Mouse (Mus musculus) 3134 (cell line): ENCODE data around the gene Prkaa1.

Experiments used
- DNase-seq: peaks from one replicate; pipeline ENCODE4 v3.0.0-alpha.2; 2011; ENCODE audit warnings: low spot score; ENCODE audit not compliant: insufficient read length; ENCODE audit errors: extremely low read depth

Prkaa1 gene

GRCm38 (mm10) chr15:5143361-5144020, at the start of gene Prkaa1:
Prkaa1 (plus strand) TSS chr15:5143861.
- DNase-seq = peak; percentile 78

GRCm38 (mm10) chr15:5095534-5096301, 47.9 kb upstream of the Prkaa1 start:
- DNase-seq = no peak

GRCm38 (mm10) chr15:5097376-5097775, 46.3 kb upstream of the Prkaa1 start:
- no peak for DNase-seq

DNA sequence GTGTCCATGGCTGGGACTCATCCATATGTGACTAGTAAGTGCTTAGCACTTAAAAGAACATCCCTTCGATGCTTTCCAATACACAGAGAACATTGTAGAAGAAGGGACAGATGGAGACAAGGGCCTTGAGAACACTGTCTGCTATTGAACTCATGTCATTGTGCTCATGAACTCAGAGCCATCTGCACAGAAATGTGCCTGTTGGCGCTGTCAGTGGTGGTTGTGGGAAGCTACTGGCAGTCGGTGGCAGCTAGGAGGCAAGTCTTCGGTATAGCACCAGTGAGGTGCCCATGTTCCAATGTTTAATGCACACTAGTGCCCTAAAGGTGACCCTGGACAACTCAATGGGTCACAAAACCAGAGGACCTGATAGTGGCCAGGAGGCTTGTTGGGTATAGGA, 41.3 kb upstream of the Prkaa1 start:
- DNase-seq = no peak

DNA sequence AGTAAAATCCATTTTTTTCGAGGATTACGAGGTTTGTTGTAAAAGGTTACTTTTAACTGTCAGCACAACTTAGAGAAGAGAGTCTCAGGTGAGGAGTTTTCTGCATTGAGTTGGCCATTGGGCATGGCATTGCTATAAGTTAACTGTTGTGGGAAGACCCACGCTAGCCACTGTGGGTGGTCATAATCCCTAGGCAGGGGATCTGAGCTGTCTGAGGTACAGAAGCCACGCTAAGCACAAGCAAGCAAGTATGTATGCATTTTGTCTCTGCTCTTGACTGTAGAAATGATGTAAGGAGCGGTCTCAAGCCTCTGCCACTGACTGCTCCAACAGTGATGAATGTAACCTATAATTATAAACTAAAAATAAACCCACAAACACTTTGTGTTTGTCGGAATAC, 37.8 kb upstream of the Prkaa1 start:
- no peak for DNase-seq

DNA sequence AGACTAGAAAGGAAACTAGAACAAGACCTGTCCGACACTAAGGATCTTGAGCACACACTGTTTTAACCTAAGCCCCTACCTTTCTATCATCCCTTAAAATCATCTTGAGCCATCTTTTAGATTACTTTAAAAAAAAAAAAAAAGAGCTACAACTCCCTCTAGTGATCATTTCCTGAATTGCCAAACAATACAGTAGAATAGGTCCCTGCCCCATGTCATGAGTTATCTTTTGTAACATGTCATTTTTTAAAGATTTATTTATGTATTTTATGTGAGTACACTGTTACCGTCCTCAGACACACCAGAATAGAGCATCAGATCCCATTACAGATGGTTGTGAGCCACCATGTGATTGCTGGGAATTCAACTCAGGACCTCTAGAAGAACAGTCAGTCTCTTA, 37.4 kb upstream of the Prkaa1 start:
- DNase-seq = no peak

- DNase-seq = peak; percentile 45
Measured at GRCm38 (mm10) chr15:5107686-5108654, 35.7 kb upstream of the Prkaa1 start, which contains the start of gene Card6. Card6 (minus strand) TSS chr15:5108539.

DNA sequence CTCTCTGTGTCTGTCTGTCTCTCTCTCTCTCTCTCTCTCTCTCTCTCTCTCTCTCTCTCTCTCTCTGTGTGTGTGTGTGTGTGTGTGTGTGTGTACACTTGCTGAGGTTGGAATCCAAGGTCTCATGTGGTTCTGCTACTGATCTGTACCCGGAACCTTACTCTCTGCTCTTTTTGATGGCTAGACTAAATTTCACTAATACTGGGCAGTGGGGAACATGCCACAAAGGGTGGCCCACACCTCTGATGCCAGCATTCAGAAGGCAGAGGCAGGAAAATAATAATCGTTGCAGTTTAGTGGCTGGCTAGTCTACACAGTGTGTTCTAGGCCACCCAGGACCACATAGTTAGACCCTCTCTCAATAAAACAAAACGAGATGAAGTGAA, 35.0 kb upstream of the Prkaa1 start:
- no peak for DNase-seq

- DNase-seq = no peak
Measured at GRCm38 (mm10) chr15:5112651-5113050, 31.0 kb upstream of the Prkaa1 start.

GRCm38 (mm10) chr15:5115173-5115572, 28.5 kb upstream of the Prkaa1 start:
- no peak for DNase-seq

DNA sequence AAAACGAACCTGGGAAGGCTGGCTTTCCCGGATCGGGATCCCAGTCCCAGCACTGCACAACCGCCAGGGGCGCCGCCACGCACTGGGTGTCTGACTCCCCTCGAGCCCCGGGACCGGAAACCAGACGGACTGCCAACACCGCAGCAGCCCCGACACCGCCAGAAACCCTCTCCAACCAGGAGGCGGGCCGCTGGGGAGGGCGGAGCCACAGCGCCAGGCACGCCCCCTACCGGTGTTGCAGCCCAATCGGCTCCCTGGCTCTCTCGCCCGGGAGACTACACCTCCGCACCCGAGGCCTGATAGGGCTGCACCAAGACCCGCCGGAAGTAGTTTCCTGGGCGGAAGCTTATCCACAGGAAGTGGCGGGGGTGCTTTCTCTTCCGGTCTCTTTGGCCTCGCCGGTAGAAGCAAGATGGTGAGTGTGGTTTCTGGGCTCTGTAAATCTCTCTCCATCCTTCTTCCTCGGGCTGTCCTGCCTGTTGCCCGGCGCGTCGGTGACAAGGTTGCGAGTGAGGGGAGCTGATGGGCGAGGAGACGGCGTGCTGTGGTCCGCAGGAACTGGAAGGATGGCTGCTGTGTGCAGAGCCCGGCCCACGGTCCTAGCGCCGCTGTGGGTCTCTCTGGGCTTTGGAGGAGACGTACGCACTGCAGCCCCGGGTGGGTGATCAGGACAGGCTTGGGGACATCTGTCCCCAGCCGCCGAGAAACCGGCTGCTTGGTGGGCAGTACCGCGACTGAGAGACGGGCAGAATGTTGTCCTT, 27.2 kb upstream of the Prkaa1 start, which contains the start of gene Rpl37:
Rpl37 (plus strand) TSS at position 376 of the 761 bp plus-strand sequence.
- DNase-seq = peak; percentile 100

- DNase-seq = no peak
Measured at GRCm38 (mm10) chr15:5117031-5117601, 26.5 kb upstream of the Prkaa1 start.

DNA sequence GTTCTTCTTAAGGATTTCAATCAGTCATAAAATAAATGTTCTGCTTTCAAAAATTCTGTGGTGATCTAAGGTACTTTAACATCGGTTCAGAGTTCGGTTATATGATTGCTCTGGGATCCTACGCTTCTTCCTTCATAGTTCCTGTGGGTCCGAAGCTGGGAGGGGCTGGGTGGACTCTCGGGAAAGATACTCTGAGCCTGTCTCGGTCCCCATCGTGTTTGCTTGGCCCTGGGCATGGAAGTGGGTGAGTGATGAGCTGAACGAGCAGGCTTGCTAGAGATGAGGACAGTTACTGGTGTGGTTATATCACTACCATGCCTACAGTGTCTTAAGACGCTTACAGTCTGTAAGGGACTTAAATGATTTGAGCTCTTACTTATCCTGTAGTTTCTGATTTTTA, 25.0 kb upstream of the Prkaa1 start:
- DNase-seq = no peak

DNA sequence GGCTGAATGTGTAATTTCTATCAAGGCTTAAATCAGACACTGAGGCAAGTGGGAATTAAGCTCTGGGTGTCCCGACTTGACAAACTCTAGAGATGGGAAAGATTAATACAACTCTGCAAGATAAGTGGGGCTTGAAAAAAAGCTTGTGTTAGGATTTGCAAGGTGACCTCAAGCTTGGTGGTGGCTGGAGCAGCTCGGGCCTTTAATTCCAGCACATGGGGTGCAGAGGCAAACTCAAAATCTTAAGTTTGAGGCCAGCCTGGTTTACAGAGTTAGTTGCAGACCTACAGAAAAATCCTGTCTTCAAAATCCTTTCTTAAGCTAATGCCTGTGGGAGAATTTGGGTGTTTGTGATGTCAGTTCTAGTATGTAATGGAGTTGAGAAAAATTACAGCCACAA, 24.5 kb upstream of the Prkaa1 start:
- DNase-seq = no peak

DNA sequence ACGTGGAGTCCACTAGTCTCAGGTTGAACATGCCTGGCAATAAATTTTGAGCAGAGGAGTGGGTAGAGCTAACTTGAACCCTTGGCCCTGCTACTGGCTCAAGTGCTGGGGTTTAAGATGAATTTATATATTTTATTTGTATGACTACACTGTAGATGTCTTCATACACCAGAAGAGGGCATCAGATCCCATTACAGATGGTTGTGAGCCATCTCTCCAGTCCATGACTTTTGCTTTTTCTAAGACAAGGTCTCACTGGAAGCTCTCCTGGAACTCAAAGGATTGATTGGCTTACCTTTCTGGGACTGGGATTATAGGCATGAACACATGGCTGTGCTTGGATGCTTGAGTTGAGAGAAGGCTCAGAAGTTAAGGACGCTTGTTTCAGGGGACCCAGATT, 24.0 kb upstream of the Prkaa1 start:
- no peak for DNase-seq

DNA sequence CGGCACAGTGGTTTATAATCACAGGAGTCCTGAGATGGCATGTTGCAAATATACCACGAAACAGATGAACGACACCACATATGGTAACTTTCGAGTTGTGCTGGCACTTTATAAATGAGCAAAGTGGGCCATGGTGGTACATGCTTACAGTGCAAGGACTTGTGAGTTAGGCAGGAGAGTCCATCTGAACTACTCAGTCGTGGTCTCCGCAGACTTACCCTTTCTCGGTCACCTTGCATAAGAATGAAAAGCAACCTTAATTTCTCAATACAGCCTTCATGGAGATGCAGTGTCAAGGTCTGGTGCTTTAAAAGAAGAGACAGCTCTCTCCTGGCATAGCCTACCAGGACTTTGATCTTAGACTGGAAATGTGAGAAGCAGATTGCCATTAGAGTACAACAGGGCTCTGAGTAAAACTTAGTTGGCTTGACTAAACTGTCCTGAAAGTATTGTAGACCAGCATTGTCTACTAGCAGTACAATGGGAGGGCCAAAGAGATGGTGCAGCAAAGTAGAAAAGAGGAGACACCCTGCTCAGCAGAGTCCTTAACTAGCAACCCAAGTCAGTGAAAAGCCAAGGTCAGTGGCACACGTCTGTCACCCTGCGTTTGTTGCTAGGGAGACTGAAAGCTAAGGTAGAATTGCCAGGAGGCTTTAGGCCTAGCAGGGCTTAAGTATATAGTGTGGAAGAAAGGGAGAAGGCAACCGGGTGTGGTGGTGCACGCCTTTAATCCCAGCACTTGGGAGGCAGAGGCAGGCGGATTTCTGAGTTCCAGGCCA, 21.9 kb upstream of the Prkaa1 start:
- no peak for DNase-seq

GRCm38 (mm10) chr15:5126456-5126855, 17.2 kb upstream of the Prkaa1 start:
- DNase-seq = peak; percentile 64

DNA sequence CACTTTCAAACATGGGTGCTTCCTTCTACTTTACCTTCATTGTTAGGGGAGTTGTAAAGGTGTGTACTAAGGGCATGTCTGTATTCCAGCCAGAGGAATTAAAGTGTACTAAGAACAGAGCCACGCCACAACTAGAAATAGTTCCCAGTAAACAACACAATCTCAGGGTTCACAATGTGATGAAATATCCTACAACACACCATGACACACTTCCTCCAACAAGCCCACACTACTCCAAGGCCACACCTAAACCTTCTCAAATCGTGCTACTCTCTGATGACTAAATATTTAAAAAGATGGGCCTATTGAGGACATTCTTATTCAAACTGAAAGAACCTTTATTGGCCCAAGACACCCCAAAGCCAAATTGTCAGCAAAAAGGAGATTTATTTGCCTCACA, 16.2 kb upstream of the Prkaa1 start:
- no peak for DNase-seq
